Mouse (Mus musculus): ENCODE results near the gene Ptpn18. TPM values are rescaled to one million over a fixed set of nuclear protein-coding genes. Genes with fewer than 3 reads are reported as not detected.

The Ptpn18 gene
- total RNA-seq, 2 experiments from 2014 or later = 2.5 to 4.7 TPM

- no peak for DNase-seq (ENCODE audit: low spot score in 2 of 2)
- intact Hi-C loops (cut with DNase I) = no loop called here
Observed at GRCm38 (mm10) chr1:34460061-34460441, 489 bp downstream of the Ptpn18 start.

GRCm38 (mm10) chr1:34462766-34463165 lies 3.2 kb downstream of the Ptpn18 start:
- DNase-seq (ENCODE audit: low spot score in 2 of 2) = peak; percentile 59 to 77
- intact Hi-C loops (cut with DNase I) = no loop called here

- intact Hi-C loops (cut with DNase I) = no loop called here
- no peak for DNase-seq (ENCODE audit: low spot score in 2 of 2)
Observed at GRCm38 (mm10) chr1:34464310-34464817, 4.8 kb downstream of the Ptpn18 start.

GRCm38 (mm10) chr1:34465445-34465844 lies 5.9 kb downstream of the Ptpn18 start:
- intact Hi-C loops (cut with DNase I) = no loop called here
- no peak for DNase-seq (ENCODE audit: low spot score in 2 of 2)

GRCm38 (mm10) chr1:34468051-34468450 lies 8.5 kb downstream of the Ptpn18 start:
- intact Hi-C loops (cut with DNase I) = no loop called here
- DNase-seq (ENCODE audit: low spot score in 2 of 2) = no peak

- intact Hi-C loops (cut with DNase I) = no loop called here
- DNase-seq (ENCODE audit: low spot score in 2 of 2) = no peak
Observed at GRCm38 (mm10) chr1:34468500-34468899, 8.9 kb downstream of the Ptpn18 start.

GRCm38 (mm10) chr1:34469801-34470200 lies 10.2 kb downstream of the Ptpn18 start:
- no peak for DNase-seq (ENCODE audit: low spot score in 2 of 2)

GRCm38 (mm10) chr1:34472427-34473300 lies 13.1 kb downstream of the Ptpn18 start:
- no peak for DNase-seq (ENCODE audit: low spot score in 2 of 2)
- intact Hi-C loops (cut with DNase I) = no loop called here

More at GRCm38 (mm10) chr1:34469801-34470200, 10.2 kb downstream of the Ptpn18 start:
- intact Hi-C loops (cut with DNase I) = no loop called here

- no peak for DNase-seq (ENCODE audit: low spot score in 2 of 2)
- intact Hi-C loops (cut with DNase I) = no loop called here
Observed at GRCm38 (mm10) chr1:34478891-34479655, 19.5 kb downstream of the Ptpn18 start.

GRCm38 (mm10) chr1:34480801-34481200 lies 21.2 kb downstream of the Ptpn18 start:
- intact Hi-C loops (cut with DNase I) = no loop called here
- DNase-seq (ENCODE audit: low spot score in 2 of 2) = no peak

GRCm38 (mm10) chr1:34481920-34482669 lies 22.5 kb downstream of the Ptpn18 start:
- DNase-seq (ENCODE audit: low spot score in 2 of 2) = no peak
- intact Hi-C loops (cut with DNase I) = no loop called here

GRCm38 (mm10) chr1:34484470-34484869 lies 24.9 kb downstream of the Ptpn18 start:
- no peak for DNase-seq (ENCODE audit: low spot score in 2 of 2)
- intact Hi-C loops (cut with DNase I) = no loop called here

GRCm38 (mm10) chr1:34485461-34486188 lies 26.1 kb downstream of the Ptpn18 start:
- intact Hi-C loops (cut with DNase I) = no loop called here
- peak; percentile 65 to 70 for DNase-seq (ENCODE audit: low spot score in 2 of 2)

GRCm38 (mm10) chr1:34487383-34487782 lies 27.8 kb downstream of the Ptpn18 start:
- intact Hi-C loops (cut with DNase I) = no loop called here
- no peak for DNase-seq (ENCODE audit: low spot score in 2 of 2)

GRCm38 (mm10) chr1:34489852-34490541 lies 30.4 kb downstream of the Ptpn18 start:
- intact Hi-C loops (cut with DNase I) = no loop called here
- DNase-seq (ENCODE audit: low spot score in 2 of 2) = no peak

GRCm38 (mm10) chr1:34491480-34491879 lies 31.9 kb downstream of the Ptpn18 start:
- DNase-seq (ENCODE audit: low spot score in 2 of 2) = no peak
- intact Hi-C loops (cut with DNase I) = no loop called here

GRCm38 (mm10) chr1:34502991-34503390 lies 43.4 kb downstream of the Ptpn18 start:
- intact Hi-C loops (cut with DNase I) = loop anchor here (5.0 kb wide), 1 partner anchor 49 kb away; no protein-coding TSS in a partner anchor
- no peak for DNase-seq (ENCODE audit: low spot score in 2 of 2)

GRCm38 (mm10) chr1:34505307-34505706 lies 45.7 kb downstream of the Ptpn18 start:
- DNase-seq (ENCODE audit: low spot score in 2 of 2) = no peak
- intact Hi-C loops (cut with DNase I) = no loop called here

All from left cerebral cortex, postnatal 14 days (tissue).